Mouse (Mus musculus) forebrain, embryonic 12.5 days (tissue): ENCODE measurements around the gene Chuk. TPM values are rescaled to one million over a fixed set of nuclear protein-coding genes. Genes with fewer than 3 reads are reported as not detected.
"Not testable (repeated sequence)": the region's sequence is repeated elsewhere in the genome, so short reads cannot be mapped to it uniquely, and the experiment has no call there.

Source experiments
- ATAC-seq: fragments of 200-750 bp; cut with Nextera tagmentation; 2 replicates; pipeline ENCODE4 v1.8.0; 2017; ENCODE audit warnings: moderate TSS enrichment; ENCODE audit not compliant: low FRiP score
- H3K27ac ChIP-seq: fragments of 300-500 bp; sonication (generic); 2 replicates; pipeline ENCODE4 v1.5.1; 2016; ENCODE audit warnings: mild to moderate bottlenecking
- H3K27me3 ChIP-seq: fragments of 300-500 bp; sonication (generic); 2 replicates; pipeline ENCODE4 v1.6.1; 2016; ENCODE audit warnings: mild to moderate bottlenecking
- H3K36me3 ChIP-seq: fragments of 300-500 bp; sonication (generic); replicated peaks from 2 replicates; pipeline ENCODE4 v1.6.1; 2016; ENCODE audit warnings: mild to moderate bottlenecking
- H3K4me1 ChIP-seq: fragments of 300-500 bp; sonication (generic); 2 replicates; pipeline ENCODE4 v1.6.1; 2016
- H3K4me2 ChIP-seq: fragments of 300-500 bp; sonication (generic); 2 replicates; pipeline ENCODE4 v1.6.1; 2016; ENCODE audit warnings: mild to moderate bottlenecking, moderate library complexity
- H3K4me3 ChIP-seq: fragments of 300-500 bp; sonication (generic); replicated peaks from 2 replicates; pipeline ENCODE4 v1.5.1; 2016; ENCODE audit warnings: mild to moderate bottlenecking
- H3K9ac ChIP-seq: fragments of 300-500 bp; sonication (generic); 2 replicates; pipeline ENCODE4 v1.6.1; 2016; ENCODE audit warnings: mild to moderate bottlenecking
- H3K9me3 ChIP-seq: fragments of 300-500 bp; sonication (generic); 2 replicates; pipeline ENCODE4 v1.6.1; 2016
- WGBS: fragments of 180-500 bp; shearing (Covaris S2); methylation state at CpG from one replicate; pipeline ENCODE4 v1.1.7; 2016; 5-methylcytosine and 5-hydroxymethylcytosine counted together
- polyA plus RNA-seq: library from polyadenylated mRNA; unstranded; fragments of >200 nt; fragmentation: Nextera tagmentation; extraction: Ambion mirVana; gene quantifications from 2 replicates; pipeline ENCODE4 v1.2.1, GENCODE M21; 2016

Chuk gene
- polyA plus RNA-seq, 1 experiment from 2014 or later: 70.9 TPM

DNA sequence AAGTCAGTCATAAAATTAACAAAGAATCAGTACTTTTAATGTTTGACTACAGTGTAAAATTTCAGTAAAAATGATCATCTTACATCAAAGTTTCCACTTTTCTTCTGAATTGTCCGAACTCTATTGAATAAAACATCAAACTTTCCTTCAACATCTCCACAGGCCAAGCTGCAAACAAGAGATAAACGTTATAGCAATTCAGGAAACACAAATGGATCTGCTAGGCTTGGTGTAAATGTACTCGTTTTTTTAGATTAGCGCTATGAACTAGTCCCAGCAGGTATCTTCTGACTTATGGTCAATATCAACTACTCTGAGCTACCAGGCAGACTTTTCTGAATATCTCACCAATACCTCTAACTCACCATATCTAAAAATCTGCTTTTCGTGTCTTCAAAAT lies 25.6 kb upstream of the Chuk start:
- H3K36me3 ChIP-seq: peaks cover 44% of the 10 kb centered on the region
- H3K4me3 ChIP-seq: no peak overlapping the region
- H3K9me3 ChIP-seq: no peaks in the 10 kb centered on the region
- WGBS: 88% methylated on average over 5 of the region's 5 CpGs
- H3K27me3 ChIP-seq: no peaks in the 10 kb centered on the region
- no peak overlapping the region for H3K4me2 ChIP-seq
- ATAC-seq: no peak
- peaks cover 9% of the 10 kb centered on the region for H3K4me1 ChIP-seq
- H3K27ac ChIP-seq: no peak overlapping the region
- H3K9ac ChIP-seq: no peak overlapping the region

DNA sequence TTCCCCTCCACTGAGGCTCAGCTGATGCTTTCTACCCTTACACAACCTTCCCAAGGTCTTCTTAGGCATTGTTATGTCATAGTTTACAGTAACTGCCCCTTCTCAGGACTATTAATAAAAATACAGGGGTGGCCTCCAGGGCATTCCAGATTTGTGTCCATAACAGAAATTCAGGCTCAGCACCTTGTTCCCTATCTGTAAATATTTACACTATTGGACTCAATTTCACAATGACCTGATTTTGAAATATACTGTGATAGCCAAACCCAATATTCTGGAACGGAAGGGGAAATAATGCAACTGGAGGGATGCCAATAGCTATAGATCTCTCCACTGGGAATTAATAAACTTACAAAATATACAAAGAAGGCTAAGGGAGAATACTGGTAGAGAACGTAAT lies 21.3 kb upstream of the Chuk start:
- WGBS: 99% methylated on average over 2 of the region's 2 CpGs
- no peak for ATAC-seq

DNA sequence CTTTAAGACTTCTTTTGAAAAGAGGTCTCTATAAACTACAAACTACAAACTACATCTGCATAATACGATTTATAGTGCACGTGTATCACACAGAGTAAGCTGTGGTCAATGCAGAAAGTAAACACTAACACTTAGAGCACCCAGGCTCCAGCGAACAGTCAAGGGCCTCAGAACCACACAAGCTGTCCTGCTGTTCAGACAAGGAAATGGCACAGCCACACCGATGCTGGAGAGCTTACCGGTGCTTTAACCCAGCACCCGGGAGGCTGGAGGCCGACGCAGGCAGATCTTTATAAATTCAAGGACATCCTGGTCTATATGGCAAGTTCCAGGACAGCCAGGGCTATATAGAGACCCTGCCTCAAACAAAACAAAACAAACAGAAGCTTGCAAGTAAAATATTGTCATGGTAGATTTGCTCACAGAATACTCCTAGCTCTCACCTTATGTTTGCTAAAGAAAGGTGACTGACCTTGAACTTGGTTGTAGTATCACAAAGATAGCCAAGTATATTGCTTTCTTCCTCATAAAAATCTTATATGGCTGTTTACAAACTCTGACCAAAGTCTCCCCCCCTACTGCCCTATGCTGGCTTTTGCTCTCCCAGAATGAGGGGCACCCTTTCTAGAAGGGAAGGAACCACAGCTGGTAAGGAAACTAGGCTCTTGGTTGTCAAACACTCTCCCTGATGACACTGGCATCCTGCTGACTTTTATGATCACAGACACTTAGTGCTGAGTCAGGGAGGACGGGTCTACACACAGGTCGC lies 20.6 kb upstream of the Chuk start:
- no peak for ATAC-seq
- Histone ChIP-seq H3K4me1 (no peaks in the 10 kb centered on the region), H3K9ac (no peak overlapping the region), H3K36me3 (peaks cover 89% of the 10 kb centered on the region), H3K9me3 (no peaks in the 10 kb centered on the region), H3K27ac (no peak overlapping the region), H3K27me3 (no peaks in the 10 kb centered on the region), H3K4me3 (no peak overlapping the region), H3K4me2 (no peak overlapping the region)
- WGBS: 94% methylated on average over 10 of the region's 10 CpGs

More for the DNA sequence above, 21.3 kb upstream of the Chuk start:
- Histone ChIP-seq H3K36me3 (peaks cover 83% of the 10 kb centered on the region), H3K4me2 (no peak overlapping the region), H3K27me3 (no peaks in the 10 kb centered on the region), H3K4me3 (no peak overlapping the region), H3K9me3 (no peaks in the 10 kb centered on the region), H3K27ac (no peak overlapping the region), H3K9ac (no peak overlapping the region), H3K4me1 (no peaks in the 10 kb centered on the region)

DNA sequence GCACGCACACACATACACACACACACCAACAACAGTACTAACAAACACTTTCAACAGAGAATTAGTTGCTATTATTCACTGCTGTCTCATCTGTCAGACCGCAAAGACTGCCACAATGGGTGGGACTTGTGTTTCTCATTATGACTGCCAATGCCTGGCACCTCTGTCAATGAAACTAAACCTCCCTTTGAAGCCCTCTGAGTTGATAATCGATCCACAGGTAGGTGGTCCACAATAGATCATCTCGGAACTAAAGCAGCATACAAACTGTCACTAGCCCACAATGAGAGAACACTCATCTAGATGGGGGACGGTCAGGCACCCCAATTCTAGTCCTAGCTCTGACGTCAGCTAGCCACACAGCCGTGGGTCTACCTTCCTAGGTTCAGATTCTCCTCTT lies 13.9 kb upstream of the Chuk start:
- Histone ChIP-seq H3K9ac (no peak overlapping the region), H3K9me3 (no peaks in the 10 kb centered on the region), H3K36me3 (peaks cover 80% of the 10 kb centered on the region), H3K27me3 (no peaks in the 10 kb centered on the region), H3K27ac (no peak overlapping the region), H3K4me3 (no peak overlapping the region), H3K4me1 (no peaks in the 10 kb centered on the region), H3K4me2 (no peak overlapping the region)
- WGBS: 90% methylated on average over 7 of the region's 7 CpGs
- ATAC-seq: no peak

DNA sequence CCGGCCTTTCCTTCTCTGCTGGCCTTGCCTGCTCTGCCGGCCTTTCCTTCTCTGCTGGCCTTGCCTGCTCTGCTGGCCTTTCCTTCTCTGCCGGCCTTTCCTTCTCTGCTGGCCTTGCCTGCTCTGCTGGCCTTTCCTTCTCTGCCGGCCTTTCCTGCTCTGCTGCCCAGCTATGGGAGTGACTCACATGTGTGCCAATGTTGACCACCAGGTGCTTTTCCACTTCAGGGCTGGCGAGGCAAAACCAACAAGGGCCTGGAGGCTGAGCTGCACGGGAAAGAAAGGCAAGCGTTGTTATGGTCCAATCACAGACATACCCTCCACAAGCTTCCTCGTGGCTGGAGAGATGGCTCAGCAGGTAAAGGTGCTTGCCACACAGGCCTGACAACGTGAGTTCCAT lies 13.4 kb upstream of the Chuk start:
- not testable (repeated sequence) for H3K27ac ChIP-seq, H3K4me3 ChIP-seq, ATAC-seq, H3K9ac ChIP-seq, H3K27me3 ChIP-seq, H3K4me1 ChIP-seq, H3K9me3 ChIP-seq, H3K4me2 ChIP-seq
- WGBS: 91% methylated on average over 9 of the region's 9 CpGs
- peaks cover 81% of the 10 kb centered on the region for H3K36me3 ChIP-seq

DNA sequence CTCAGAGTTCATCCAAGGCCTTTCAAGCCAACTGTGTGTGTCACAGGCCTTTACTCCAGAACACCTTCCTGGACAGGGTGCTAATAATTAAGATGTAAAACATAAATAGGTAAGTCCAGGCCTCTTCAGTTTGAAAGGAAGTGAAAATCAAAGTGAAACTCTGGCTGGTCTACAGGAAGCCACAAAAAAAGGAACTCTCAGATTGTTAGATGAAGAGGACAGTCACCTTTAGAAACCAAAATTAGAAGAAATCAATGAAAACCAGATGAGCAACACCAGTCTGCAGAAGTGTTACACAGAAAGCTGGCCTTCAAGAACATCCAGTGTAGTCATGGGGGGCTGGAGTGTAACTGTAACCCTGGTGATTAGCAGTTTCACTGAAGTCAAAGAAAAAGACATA lies 10.5 kb upstream of the Chuk start:
- H3K36me3 ChIP-seq: peaks cover 74% of the 10 kb centered on the region
- ATAC-seq: no peak

DNA sequence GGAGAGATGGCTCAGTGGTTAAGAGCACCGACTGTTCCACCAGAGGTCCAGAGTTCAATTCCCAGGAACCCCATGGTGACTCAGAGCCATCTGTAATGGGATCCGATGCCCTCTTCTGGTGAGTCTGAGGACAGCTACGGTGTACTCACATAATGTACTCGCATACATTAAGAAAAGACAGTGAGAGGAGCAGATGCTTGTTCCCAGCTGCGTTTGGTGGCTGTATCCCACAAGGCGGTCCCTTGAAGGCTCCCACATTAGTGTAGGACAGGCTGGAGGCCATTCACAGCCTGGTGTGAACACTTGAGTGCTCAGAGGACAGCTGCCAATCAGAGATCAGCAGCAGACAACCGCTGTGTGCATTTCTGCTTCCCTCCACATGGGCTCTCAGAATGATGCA lies 4.4 kb upstream of the Chuk start:
- peaks cover 60% of the 10 kb centered on the region for H3K36me3 ChIP-seq

More for the DNA sequence above, 10.5 kb upstream of the Chuk start:
- no peak overlapping the region for H3K27ac ChIP-seq
- H3K4me2 ChIP-seq: no peak overlapping the region
- no peak overlapping the region for H3K9ac ChIP-seq
- no peak overlapping the region for H3K4me3 ChIP-seq
- no peaks in the 10 kb centered on the region for H3K9me3 ChIP-seq
- H3K27me3 ChIP-seq: no peaks in the 10 kb centered on the region
- H3K4me1 ChIP-seq: no peaks in the 10 kb centered on the region

DNA sequence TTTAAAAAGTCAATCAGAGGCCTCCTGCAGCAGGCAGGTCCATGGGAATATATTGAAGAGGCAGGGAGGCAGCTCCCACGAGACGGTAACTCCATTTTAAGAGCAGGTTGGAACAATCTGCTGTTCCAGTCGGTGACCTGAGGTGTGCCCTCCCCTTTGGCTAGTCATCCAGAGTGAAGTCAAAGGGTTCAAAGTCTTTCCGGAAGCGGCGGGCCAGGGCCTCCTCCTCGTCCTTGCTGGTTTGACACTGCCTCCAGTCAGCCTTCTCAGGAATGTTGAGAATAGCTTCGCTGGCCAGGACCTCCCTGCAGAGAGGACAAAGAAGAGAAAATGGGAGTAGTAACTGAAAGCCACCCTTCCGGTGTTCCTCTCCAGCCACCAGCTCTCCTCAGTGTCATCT lies 3.1 kb upstream of the Chuk start:
- no peak overlapping the region for H3K4me3 ChIP-seq
- no peaks in the 10 kb centered on the region for H3K9me3 ChIP-seq
- WGBS: 89% methylated on average over 9 of the region's 9 CpGs
- H3K27ac ChIP-seq: no peak overlapping the region
- H3K9ac ChIP-seq: no peak overlapping the region
- peaks cover 50% of the 10 kb centered on the region for H3K36me3 ChIP-seq
- H3K4me2 ChIP-seq: no peak overlapping the region
- H3K27me3 ChIP-seq: no peaks in the 10 kb centered on the region
- ATAC-seq: no peak
- H3K4me1 ChIP-seq: peaks cover 23% of the 10 kb centered on the region

More for the DNA sequence above, 4.4 kb upstream of the Chuk start:
- ATAC-seq: no peak
- Histone ChIP-seq H3K4me1 (peaks cover 9% of the 10 kb centered on the region), H3K9ac (no peak overlapping the region), H3K9me3 (no peaks in the 10 kb centered on the region), H3K4me2 (no peak overlapping the region), H3K27me3 (no peaks in the 10 kb centered on the region), H3K27ac (no peak overlapping the region), H3K4me3 (no peak overlapping the region)
- 56% methylated on average over 7 of the region's 7 CpGs for WGBS

DNA sequence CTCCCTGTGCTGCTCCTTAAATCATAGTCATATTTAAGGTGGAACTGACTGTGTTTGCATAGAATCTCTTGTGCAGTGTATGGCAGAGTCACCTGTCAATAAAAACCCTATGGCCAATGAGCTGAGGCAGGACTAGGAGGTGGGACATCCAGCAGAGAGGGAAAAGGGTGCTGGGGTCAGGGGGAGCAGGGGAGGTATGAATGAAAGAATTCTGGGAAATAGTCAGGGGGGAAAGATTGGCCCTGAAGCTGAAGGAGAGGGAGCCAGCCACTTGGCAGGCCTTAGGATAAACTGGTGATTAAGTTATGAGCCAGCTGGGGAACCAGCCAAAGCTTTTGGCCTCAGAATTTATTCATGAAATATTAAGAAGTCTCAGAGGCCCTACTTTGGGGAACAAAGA lies 1.7 kb upstream of the Chuk start:
- H3K9me3 ChIP-seq: no peaks in the 10 kb centered on the region
- peaks cover 23% of the 10 kb centered on the region for H3K4me1 ChIP-seq

DNA sequence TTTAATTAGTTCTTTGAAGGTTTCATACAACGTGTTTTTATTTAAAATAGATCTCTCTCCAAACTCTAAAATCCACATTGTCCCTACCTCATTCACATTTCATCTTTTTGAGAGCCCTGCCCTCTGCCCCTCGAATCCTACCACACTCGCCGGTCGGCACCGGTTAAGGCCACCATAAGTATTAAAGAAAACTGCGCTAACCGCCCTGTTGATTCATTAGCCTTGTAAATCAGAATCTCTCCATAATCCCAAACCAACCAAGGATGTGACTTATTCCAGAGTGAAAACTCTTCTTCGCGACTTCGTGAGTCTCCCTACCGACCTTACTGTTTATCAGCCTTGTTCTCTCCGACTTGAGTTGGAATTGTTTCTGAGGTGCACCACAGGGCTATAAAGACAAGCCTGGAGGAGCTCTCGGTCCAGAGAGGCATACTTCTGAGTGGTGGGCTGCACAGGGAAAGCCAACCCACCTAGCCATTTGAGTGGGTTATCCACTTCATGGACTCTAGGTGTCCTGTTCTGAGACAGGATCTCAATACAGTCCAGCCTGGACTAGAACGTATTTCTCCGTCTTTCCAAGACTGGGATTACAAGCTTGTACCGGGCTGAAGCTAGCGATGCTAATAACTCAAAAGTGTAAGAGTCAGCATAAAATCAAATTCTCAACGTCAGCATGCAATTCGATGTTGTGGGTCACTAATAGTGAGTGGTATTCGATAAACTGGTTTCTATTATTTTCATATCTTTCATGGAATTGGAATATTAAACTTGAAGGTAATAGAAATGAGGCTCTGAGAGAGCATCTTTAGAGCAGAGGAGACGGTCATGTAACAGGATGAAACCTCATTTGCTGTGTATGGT lies 611 bp upstream of the Chuk start:
- Histone ChIP-seq H3K9me3 (no peaks in the 10 kb centered on the region), H3K4me1 (peaks cover 23% of the 10 kb centered on the region), H3K4me3 (peak overlapping the region; percentile 71), H3K27me3 (no peaks in the 10 kb centered on the region), H3K27ac (no peak overlapping the region), H3K4me2 (peak overlapping the region; percentile 86), H3K36me3 (peaks cover 32% of the 10 kb centered on the region), H3K9ac (peak overlapping the region; percentile 97)
- 32% methylated on average over 22 of the region's 22 CpGs for WGBS
- ATAC-seq: peak; percentile 48; the same call in 1 of the 2 replicates

More for the DNA sequence above, 1.7 kb upstream of the Chuk start:
- H3K4me2 ChIP-seq: no peak overlapping the region
- H3K36me3 ChIP-seq: peaks cover 42% of the 10 kb centered on the region
- no peak for ATAC-seq
- H3K9ac ChIP-seq: no peak overlapping the region
- no peak overlapping the region for H3K27ac ChIP-seq
- no peak overlapping the region for H3K4me3 ChIP-seq
- H3K27me3 ChIP-seq: no peaks in the 10 kb centered on the region

DNA sequence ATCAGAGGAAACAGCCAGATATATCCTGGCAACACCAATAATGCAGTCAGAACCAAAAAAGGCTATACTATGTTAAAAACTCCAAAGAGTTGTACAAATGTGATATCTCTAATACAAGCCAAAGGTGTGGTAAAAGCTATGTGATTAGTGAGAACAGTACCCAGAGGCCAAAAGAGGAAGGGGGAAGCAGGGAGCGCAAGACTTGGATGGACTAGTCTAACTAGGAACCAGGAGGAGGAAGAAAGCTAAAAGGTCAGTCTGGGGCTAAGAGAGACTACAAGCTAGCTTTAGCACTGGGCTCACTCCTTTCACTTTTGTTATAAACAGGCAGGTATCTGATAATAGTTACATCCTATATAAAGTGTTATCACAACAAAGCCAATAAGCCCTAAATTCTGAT lies 2.9 kb downstream of the Chuk start:
- peaks cover 23% of the 10 kb centered on the region for H3K4me1 ChIP-seq
- no peak overlapping the region for H3K4me2 ChIP-seq
- no peaks in the 10 kb centered on the region for H3K9me3 ChIP-seq
- H3K4me3 ChIP-seq: no peak overlapping the region
- no peak overlapping the region for H3K27ac ChIP-seq
- WGBS: 92% methylated on average over 1 of the region's 1 CpGs
- H3K9ac ChIP-seq: no peak overlapping the region
- no peaks in the 10 kb centered on the region for H3K27me3 ChIP-seq
- ATAC-seq: no peak
- peaks cover 20% of the 10 kb centered on the region for H3K36me3 ChIP-seq

DNA sequence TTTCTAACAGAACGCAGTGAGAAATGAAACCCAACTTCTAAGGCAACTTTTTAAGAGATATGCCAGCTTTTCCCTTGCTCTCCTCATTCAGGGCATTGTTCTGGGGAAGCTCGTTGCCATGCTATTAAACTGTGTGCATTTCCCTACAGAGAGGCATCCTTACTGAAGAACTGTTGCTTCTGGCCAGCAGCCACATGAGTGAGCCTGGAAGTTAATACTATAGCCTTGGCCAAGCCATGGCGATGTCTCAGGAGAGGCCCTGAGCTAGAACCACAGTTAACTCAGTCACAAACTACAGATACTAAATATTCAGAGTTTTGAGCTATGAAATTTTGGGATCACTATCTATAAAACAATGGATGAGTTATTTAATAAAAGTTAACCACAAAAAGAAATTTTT lies 4.3 kb downstream of the Chuk start:
- Histone ChIP-seq H3K27ac (no peak overlapping the region), H3K9me3 (no peaks in the 10 kb centered on the region), H3K9ac (no peak overlapping the region), H3K27me3 (no peaks in the 10 kb centered on the region), H3K36me3 (peaks cover 18% of the 10 kb centered on the region), H3K4me3 (no peak overlapping the region), H3K4me2 (no peak overlapping the region), H3K4me1 (peaks cover 18% of the 10 kb centered on the region)
- ATAC-seq: no peak
- 89% methylated on average over 3 of the region's 3 CpGs for WGBS

DNA sequence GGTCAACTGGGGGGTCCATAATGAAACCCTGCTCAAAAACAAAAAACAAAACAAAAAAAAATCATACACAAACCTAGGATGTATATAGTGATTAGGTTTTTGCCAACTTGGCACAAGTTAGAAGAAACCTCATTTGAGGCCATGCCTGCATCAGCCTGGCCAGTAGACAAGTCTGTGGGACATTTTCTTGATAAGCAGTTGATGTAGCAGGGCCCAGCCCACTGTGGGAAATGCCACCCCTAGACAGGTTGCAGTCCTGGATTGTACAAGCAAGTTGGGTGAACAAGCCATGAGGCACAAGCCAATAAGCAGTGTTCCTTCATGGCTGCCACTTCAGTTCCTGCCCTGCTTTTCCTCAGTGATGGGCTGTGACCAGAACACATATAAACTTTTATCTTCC lies 6.4 kb downstream of the Chuk start:
- ATAC-seq: no peak
- no peaks in the 10 kb centered on the region for H3K9me3 ChIP-seq
- H3K9ac ChIP-seq: no peak overlapping the region
- no peak overlapping the region for H3K4me2 ChIP-seq
- no peak overlapping the region for H3K27ac ChIP-seq
- peaks cover 31% of the 10 kb centered on the region for H3K36me3 ChIP-seq
- H3K4me1 ChIP-seq: 0 out of 2 replicates have a peak, but pooled peaks cover 5% of the 10 kb centered on the region
- H3K4me3 ChIP-seq: no peak overlapping the region
- no peaks in the 10 kb centered on the region for H3K27me3 ChIP-seq
